Mouse (Mus musculus): ENCODE results near the gene E2f1. TPM values are rescaled to one million over a fixed set of nuclear protein-coding genes. Genes with fewer than 3 reads are reported as not detected.
A peak's percentile ranks its signal among the peaks of the same experiment; 100 is the strongest.

E2f1 gene
- total RNA-seq, 2 experiments from 2014 or later = 2.5 to 3.1 TPM

DNA sequence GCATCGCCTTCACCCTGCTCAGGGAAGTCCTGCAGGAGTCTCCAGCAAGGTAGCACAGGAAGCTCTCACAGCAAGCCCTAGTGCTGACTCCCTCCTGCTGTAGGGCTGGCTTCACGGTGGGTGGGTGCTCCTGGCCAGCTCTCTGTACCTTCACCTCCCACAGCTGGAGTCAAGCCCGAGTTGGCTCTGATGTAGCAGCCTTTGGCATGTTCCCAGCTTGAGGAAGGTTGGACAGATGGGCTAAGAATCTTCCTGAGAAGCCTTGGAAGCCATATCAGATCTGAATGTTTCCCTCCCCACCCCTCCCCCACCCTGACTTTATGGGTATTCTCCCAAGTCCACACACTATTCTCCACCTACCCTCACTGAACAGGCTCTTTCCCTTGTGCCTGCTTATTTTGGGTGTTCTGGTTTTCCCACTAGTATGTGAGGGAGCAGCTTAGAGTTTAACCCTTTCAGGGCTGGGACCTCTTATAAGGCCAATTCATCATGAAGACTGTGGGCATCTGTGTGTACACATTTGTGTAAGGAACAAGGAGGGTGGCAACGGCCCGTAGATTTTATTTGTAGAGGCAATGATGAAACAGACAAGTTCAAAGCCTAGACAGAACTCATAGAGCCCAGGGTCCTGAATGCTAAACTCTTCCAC, 12.4 kb downstream of the E2f1 start:
- intact Hi-C loops (cut with DNase I; ENCODE audit: low total_unique reads) = no loop called here
- DNase-seq = no peak

- intact Hi-C loops (cut with DNase I; ENCODE audit: low total_unique reads) = no loop called here
- DNase-seq = no peak
Observed at GRCm38 (mm10) chr2:154555235-154555634, 14.5 kb downstream of the E2f1 start.

GRCm38 (mm10) chr2:154552424-154552907, 17.2 kb downstream of the E2f1 start:
- intact Hi-C loops (cut with DNase I; ENCODE audit: low total_unique reads) = loop anchor here (5.0 kb wide), 1 partner anchor 60 kb away; the partner anchor contains the start of genes 4930519P11Rik and Zfp341
- DNase-seq = peak; percentile 81

GRCm38 (mm10) chr2:154551927-154552326, 17.8 kb downstream of the E2f1 start:
- DNase-seq = no peak
- intact Hi-C loops (cut with DNase I; ENCODE audit: low total_unique reads) = loop anchor here (5.0 kb wide), 1 partner anchor 60 kb away; the partner anchor contains the start of genes 4930519P11Rik and Zfp341

- DNase-seq = no peak
- intact Hi-C loops (cut with DNase I; ENCODE audit: low total_unique reads) = loop anchor here (5.0 kb wide), 1 partner anchor 61 kb away; the partner anchor contains the start of genes 4930519P11Rik and Zfp341
Observed at GRCm38 (mm10) chr2:154551476-154551875, 18.2 kb downstream of the E2f1 start, which contains the start of gene Actl10. TSS of gene Actl10 (plus strand) at chr2:154551776.

- DNase-seq = no peak
- intact Hi-C loops (cut with DNase I; ENCODE audit: low total_unique reads) = loop anchor here (5.0 kb wide), 1 partner anchor 61 kb away; the partner anchor contains the start of genes 4930519P11Rik and Zfp341
Observed at GRCm38 (mm10) chr2:154550937-154551336, 18.8 kb downstream of the E2f1 start.

- no peak for DNase-seq
- intact Hi-C loops (cut with DNase I; ENCODE audit: low total_unique reads) = loop anchor here (5.0 kb wide), 1 partner anchor 62 kb away; the partner anchor contains the start of genes 4930519P11Rik and Zfp341
Observed at GRCm38 (mm10) chr2:154549886-154550189, 19.9 kb downstream of the E2f1 start.

- DNase-seq = peak; percentile 73
- intact Hi-C loops (cut with DNase I; ENCODE audit: low total_unique reads) = no loop called here
Observed at GRCm38 (mm10) chr2:154549127-154549885, 20.4 kb downstream of the E2f1 start.

- DNase-seq = peak; percentile 56
- intact Hi-C loops (cut with DNase I; ENCODE audit: low total_unique reads) = no loop called here
Observed at GRCm38 (mm10) chr2:154548688-154549087, 21.0 kb downstream of the E2f1 start.

- no peak for DNase-seq
- intact Hi-C loops (cut with DNase I; ENCODE audit: low total_unique reads) = no loop called here
Observed at GRCm38 (mm10) chr2:154546711-154547110, 23.0 kb downstream of the E2f1 start, which contains the start of gene 1700003F12Rik. TSS of gene 1700003F12Rik (plus strand) at chr2:154547085.

DNA sequence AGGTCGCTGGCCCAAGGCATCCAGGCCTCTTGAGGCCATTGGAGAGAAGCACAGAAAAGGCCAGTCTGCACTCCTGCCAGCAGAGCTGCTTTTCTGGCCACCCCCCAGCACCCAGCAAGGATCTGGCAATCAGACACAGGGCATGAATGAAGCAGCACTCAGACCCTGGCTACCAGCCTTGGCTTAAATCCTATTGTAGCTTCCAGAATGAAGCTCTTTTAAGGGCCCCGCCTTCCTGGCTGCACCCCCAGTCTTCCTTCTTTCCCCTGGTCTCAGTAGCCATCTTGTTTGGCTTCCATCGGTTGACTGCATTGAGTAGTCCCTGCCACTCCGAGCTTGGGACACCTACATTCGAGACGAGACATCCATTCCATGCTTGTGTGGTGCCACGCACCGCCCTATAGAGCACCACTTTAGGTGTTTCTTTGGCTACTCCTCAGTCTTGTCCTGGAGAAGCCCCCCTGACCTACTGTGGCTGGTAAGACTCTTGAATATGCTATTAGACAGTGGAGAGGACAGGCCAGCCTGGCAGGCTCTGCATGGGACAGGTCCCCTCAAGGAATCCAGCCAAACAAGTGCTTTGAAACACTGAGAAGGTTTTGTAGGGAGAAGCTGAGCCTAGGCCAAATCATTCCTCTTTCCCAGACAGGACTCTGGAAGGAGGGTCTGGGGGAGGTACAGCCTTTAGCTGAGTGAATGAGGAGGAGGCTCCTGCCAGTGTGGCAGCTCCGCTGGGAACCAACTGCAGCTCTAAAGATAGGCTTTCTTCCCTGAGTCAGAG, 25.9 kb downstream of the E2f1 start:
- intact Hi-C loops (cut with DNase I; ENCODE audit: low total_unique reads) = no loop called here
- DNase-seq = peak; percentile 75

- no peak for DNase-seq
- intact Hi-C loops (cut with DNase I; ENCODE audit: low total_unique reads) = loop anchor here (2.0 kb wide), 1 partner anchor 129 kb away; no protein-coding TSS in a partner anchor
Observed at GRCm38 (mm10) chr2:154541630-154542029, 28.1 kb downstream of the E2f1 start.

DNA sequence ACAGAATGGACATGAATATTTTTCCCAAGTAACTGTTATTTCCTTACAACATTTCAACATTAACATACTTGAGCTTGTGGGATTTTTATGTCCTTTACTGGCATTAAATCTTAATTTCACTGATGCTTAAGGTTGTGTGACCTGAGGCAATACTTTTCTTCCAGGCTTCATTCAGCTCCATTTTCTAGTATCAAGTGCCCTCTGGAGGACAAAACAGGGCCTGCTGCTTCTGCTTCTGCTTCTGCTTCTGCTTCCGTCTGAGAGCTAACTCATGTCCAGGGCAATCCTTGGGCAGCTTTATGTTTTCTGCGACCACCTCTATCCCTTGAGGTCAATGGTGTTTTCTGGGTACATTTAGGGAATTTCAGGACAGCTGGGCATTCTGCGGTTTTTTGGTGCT, 30.0 kb downstream of the E2f1 start:
- no peak for DNase-seq
- intact Hi-C loops (cut with DNase I; ENCODE audit: low total_unique reads) = loop anchor here (2.0 kb wide), 1 partner anchor 127 kb away; no protein-coding TSS in a partner anchor

DNA sequence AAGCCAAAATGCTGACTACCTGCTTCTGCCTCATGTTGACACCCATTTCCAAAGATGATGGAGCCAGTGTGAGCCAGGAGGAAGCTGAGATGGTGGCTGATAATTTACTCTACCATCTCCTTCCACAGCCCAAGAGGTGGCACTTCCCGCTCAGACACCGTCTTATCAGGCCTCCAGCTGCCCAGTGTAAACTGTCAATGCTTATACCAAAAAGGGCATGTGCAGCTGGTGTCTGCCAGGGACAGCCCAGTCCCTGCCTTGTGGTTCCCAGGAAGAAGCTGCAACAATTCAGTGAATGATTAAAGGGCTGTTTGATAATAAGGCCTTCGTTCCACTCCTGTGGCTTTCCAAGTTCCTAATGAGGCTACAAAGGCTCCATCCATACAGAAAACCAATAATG, 31.0 kb downstream of the E2f1 start:
- intact Hi-C loops (cut with DNase I; ENCODE audit: low total_unique reads) = no loop called here
- DNase-seq = no peak

DNA sequence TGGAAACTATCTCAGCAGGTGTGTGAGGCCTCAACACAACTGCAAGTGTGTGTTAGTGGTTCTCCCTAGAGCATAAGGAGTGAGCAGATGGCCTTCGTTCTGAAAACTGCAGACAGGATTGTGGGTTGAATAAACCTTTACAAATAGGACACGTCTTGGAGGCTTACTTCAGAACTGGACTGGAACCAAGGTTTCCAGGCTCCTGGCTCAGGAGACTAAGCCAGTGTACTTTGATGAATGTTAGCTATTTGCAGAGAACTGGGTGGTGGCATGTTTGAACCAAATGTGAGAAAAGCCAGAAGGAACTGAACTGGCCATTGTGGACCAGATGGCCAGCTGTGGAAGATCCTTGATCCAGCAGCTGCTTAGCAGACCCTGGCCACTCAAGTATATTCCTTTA, 31.4 kb downstream of the E2f1 start:
- no peak for DNase-seq
- intact Hi-C loops (cut with DNase I; ENCODE audit: low total_unique reads) = no loop called here

GRCm38 (mm10) chr2:154534704-154535270, 34.9 kb downstream of the E2f1 start:
- DNase-seq = no peak
- intact Hi-C loops (cut with DNase I; ENCODE audit: low total_unique reads) = no loop called here

GRCm38 (mm10) chr2:154532888-154533287, 36.8 kb downstream of the E2f1 start:
- no peak for DNase-seq
- intact Hi-C loops (cut with DNase I; ENCODE audit: low total_unique reads) = no loop called here

DNA sequence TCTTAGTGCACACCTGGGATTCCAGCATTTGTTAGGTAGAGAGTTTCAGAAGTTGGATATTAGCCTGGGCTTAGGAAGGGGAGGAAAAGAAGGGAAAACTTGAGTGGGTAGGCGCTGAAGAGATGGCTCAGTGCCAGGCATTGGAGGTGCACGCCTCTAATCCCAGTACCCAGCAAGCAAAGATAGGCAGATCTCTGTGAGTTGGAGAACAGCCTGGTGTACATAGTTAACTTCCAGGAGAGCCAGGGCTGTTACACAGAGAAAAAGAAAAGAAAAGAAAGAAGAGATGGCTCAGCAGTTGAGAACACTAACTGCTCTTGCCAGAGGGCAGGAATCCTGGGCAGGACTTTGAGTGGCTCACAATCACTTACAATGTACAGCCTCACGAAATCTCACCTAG, 43.2 kb downstream of the E2f1 start:
- DNase-seq = no peak
- intact Hi-C loops (cut with DNase I; ENCODE audit: low total_unique reads) = no loop called here

- intact Hi-C loops (cut with DNase I; ENCODE audit: low total_unique reads) = no loop called here
- DNase-seq = no peak
Observed at GRCm38 (mm10) chr2:154525285-154525684, 44.4 kb downstream of the E2f1 start.

Measured in gastrocnemius, postnatal 14 days (tissue).